Mouse (Mus musculus): ENCODE data around the gene Abcg8.

GRCm38 (mm10) chr17:84682734-84683717 is 6.9 kb downstream of the Abcg8 start, which contains the start of gene Abcg5:
- TF ChIP-seq MYOD1 (IDR thresholded peaks at IDR 0.05; ENCODE audit: control insufficient read depth in 1 of 3, insufficient read length in 2 of 3, low read depth in 2 of 3): no peak
- no peak for TF ChIP-seq POLR2A (IDR thresholded peaks at IDR 0.05; ENCODE audit: insufficient read length, low read depth)
- TF ChIP-seq MAX (IDR thresholded peaks at IDR 0.05; ENCODE audit: low read depth): no peak
- no peak for TF ChIP-seq REST (IDR thresholded peaks at IDR 0.05; ENCODE audit: insufficient read depth, insufficient read length)
- TF ChIP-seq E2F4 (IDR thresholded peaks at IDR 0.05; ENCODE audit: insufficient read depth): no peak
- TF ChIP-seq USF1 (IDR thresholded peaks at IDR 0.05; ENCODE audit: low read depth): no peak
- no peak for TF ChIP-seq POLR2AphosphoS2 (IDR thresholded peaks at IDR 0.05; ENCODE audit: insufficient read length, low read depth)

Data from myocyte (in vitro differentiated cells).